Mouse (Mus musculus): ENCODE measurements around the gene Rerg. TPM values are rescaled to one million over a fixed set of nuclear protein-coding genes. Genes with fewer than 3 reads are reported as not detected.

The Rerg gene
- polyA plus RNA-seq, 1 experiment from 2014 or later = 6.9 TPM

DNA sequence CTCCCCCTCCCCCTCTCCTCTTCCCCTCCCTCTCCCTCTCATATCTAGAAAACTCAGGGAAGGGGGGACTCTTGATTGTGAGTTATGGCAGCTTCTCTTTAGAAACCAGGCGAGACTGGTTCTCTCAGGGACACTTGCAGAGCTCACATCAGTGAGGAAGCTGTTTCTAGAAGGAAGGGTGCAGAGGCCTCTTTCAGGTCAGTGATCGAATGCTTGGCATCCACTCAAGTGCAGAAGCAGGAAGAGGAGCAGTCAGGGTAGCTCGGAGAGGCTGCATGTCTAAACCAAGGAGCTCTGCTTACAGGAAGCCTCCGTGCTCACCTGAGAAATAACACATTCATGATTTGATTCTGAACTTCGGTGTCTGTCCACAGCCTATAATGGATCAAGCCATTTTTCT lies 159.1 kb downstream of the Rerg start:
- ATAC-seq (no peak), DNase-seq (no peak)
- Histone ChIP-seq H3K27me3 (ENCODE audit: insufficient read depth, low read length) (no peaks in the 10 kb centered on the region), H3K4me2 (ENCODE audit: low read depth, low read length) (no peak overlapping the region), H3K4me3 (ENCODE audit: low read depth, low read length) (no peak overlapping the region), H3K36me3 (replicated peaks; ENCODE audit: insufficient read depth, low read length) (no peaks in the 10 kb centered on the region), H3K9me3 (ENCODE audit: low read length) (no peaks in the 10 kb centered on the region), H3K4me1 (ENCODE audit: insufficient read depth) (no peaks in the 10 kb centered on the region), H3K27ac (ENCODE audit: low read depth) (no peak overlapping the region), H3K9ac (replicated peaks) (no peak overlapping the region)
- 48% methylated on average over 5 of the region's 5 CpGs for WGBS (ENCODE audit: insufficient replicate concordance)
- TF ChIP-seq CTCF (IDR thresholded peaks at IDR 0.05; ENCODE audit: low read depth) (no peak), EP300 (IDR thresholded peaks at IDR 0.05; ENCODE audit: low read depth) (no peak)

Other genes with a start within 250 kb of the Rerg start
- 0.40 and 0.42 TPM in 2 replicates for gene Erp27, start 248.3 kb downstream of the Rerg start, polyA plus RNA-seq (2015; fragmentation: Nextera tagmentation; extraction: Ambion mirVana)
- 0.34 and 0.77 TPM in 2 replicates for gene Pde6h, start 246.7 kb downstream of the Rerg start, polyA plus RNA-seq (2015; fragmentation: Nextera tagmentation; extraction: Ambion mirVana)
- gene Arhgdib, start 228.6 kb downstream of the Rerg start, polyA plus RNA-seq (2015; fragmentation: Nextera tagmentation; extraction: Ambion mirVana) = 190 and 192 TPM in 2 replicates
- gene Ptpro, start 81.8 kb upstream of the Rerg start, polyA plus RNA-seq (2015; fragmentation: Nextera tagmentation; extraction: Ambion mirVana) = 0.75 and 0.86 TPM in 2 replicates